Mouse (Mus musculus) lung, adult 2 months (tissue): ENCODE measurements around the gene Hoxc4.

Source experiments
- CTCF ChIP-seq: fragments of 200-500 bp; IDR thresholded peaks from 2 replicates; pipeline ENCODE4 v1.5.1; 2011; ENCODE audit warnings: mild to moderate bottlenecking, low read length, control low read depth; ENCODE audit not compliant: insufficient read depth
- POLR2A ChIP-seq: fragments of 200-500 bp; IDR thresholded peaks from 2 replicates; pipeline ENCODE4 v1.6.1; 2011; ENCODE audit warnings: low read depth, mild to moderate bottlenecking, control low read depth, low read length, borderline replicate concordance; ENCODE audit errors: extremely low read depth

DNA sequence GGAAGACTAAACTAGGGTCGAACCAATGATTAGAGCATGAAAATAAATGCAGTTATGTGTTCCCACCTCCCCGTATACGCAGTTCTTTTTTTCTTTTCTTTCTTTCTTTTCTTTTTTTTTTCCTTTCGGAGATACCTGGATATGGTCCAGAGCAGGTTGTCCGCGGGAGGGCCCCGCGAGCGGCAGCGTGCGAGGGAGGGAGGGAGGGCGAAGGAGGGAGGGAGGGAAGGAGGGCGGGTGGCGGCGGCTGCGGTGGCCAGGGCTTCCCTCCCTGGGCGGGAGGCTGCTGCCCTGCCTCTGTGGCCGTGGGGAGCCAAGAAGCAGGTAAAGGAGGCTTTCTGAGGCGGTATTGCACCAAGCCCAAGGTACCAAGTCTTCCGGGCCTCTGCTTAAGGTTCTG is 42.6 kb upstream of the Hoxc4 start, which contains the start of gene Hoxc9:
- TF ChIP-seq CTCF (no peak), POLR2A (no peak)
